Mouse (Mus musculus): ENCODE data around the gene F11r.

DNA sequence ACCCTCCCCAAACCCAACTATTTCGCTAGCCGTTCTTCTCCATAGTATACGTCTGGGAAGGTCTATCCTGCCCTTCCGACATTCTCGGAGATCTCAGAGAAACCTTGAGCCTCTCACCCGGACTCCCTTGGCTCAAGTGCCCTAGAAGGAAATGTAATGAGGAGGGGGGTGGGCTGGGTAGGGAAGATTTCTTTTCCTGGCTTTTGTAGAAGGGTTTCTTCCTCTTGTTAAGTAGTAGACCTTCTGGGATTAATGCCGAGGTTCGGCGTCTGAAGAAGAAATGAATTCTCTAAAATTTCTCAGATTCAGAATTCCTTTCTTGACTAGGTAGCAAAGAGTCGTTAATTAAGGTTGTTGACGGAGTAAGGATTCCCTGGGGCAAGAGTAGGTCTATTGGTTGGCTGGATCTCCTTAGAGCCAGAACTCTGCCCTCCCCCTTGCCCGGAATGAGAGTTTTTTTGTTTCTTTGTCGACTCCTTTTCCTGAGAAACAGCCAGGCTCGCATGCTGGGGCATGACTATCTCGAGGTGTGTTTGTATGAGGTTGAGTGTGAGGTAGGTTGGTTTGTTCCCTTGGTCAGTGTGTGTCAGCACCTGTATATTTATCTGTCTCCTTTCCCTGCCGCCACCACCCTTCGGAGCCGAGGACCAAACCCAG, 807 bp downstream of the F11r start:
- TF ChIP-seq CTCF (IDR thresholded peaks at IDR 0.05; ENCODE audit: low read depth) (no peak), EP300 (IDR thresholded peaks at IDR 0.05; ENCODE audit: low read depth) (no peak)

All from heart, postnatal 0 days (tissue).